Mouse (Mus musculus) olfactory bulb, adult 2 months (tissue): ENCODE data around the gene Ccdc24.

Experiments used
- CTCF ChIP-seq: fragments of 200-500 bp; IDR thresholded peaks from 2 replicates; pipeline ENCODE4 v1.5.1; 2012; ENCODE audit warnings: low read depth, mild to moderate bottlenecking, low read length, moderate library complexity; ENCODE audit not compliant: insufficient read depth
- POLR2A ChIP-seq: fragments of 200-500 bp; IDR thresholded peaks from 2 replicates; pipeline ENCODE4 v1.6.1; 2012; ENCODE audit warnings: mild to moderate bottlenecking, low read depth, low read length, moderate library complexity; ENCODE audit not compliant: insufficient read depth

DNA sequence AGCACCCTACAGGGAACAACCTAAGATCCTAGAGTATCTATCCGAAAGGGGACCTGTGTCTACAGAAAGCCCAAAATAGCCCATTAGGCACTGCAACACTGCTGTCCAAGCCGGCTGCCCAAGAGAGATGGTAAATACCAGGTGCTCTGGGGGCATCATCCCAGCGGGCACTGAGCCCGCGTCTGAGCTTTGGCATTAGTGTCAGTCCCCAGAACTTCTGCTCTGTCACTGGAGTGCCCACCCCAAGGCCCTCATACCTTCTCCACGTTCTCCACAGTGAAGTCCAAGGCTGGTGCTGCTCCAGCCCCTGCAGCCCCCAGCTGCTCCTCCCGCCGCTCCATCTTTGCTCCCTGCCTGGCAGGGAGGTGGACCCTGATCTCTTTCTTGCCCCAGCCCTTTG, 41.7 kb upstream of the Ccdc24 start:
- TF ChIP-seq POLR2A = no peak
- no peak for TF ChIP-seq CTCF
